Mouse (Mus musculus) forebrain, embryonic 10.5 days (tissue): ENCODE results near the gene A230050P20Rik. TPM values are rescaled to one million over a fixed set of nuclear protein-coding genes. Genes with fewer than 3 reads are reported as not detected.

Source experiments
- DNase-seq: peaks from one replicate; pipeline ENCODE4 v3.0.0-alpha.2; 2017; ENCODE audit warnings: low spot score; ENCODE audit errors: extremely low spot score
- H3K27ac ChIP-seq: fragments of 300-500 bp; sonication (generic); 2 replicates; pipeline ENCODE4 v1.5.1; 2016; ENCODE audit warnings: mild to moderate bottlenecking
- H3K27me3 ChIP-seq: fragments of 300-500 bp; sonication (generic); 2 replicates; pipeline ENCODE4 v1.6.1; 2016; ENCODE audit warnings: mild to moderate bottlenecking; ENCODE audit not compliant: poor library complexity, severe bottlenecking
- H3K36me3 ChIP-seq: fragments of 300-500 bp; sonication (generic); replicated peaks from 2 replicates; pipeline ENCODE4 v1.6.1; 2016; ENCODE audit warnings: mild to moderate bottlenecking, moderate library complexity
- H3K4me1 ChIP-seq: fragments of 300-500 bp; sonication (generic); 2 replicates; pipeline ENCODE4 v1.6.1; 2016
- H3K4me3 ChIP-seq: fragments of 300-500 bp; sonication (generic); 2 replicates; pipeline ENCODE4 v1.5.1; 2016; ENCODE audit warnings: mild to moderate bottlenecking, moderate library complexity
- H3K9me3 ChIP-seq: fragments of 300-500 bp; sonication (generic); 2 replicates; pipeline ENCODE4 v1.6.1; 2016; ENCODE audit warnings: mild to moderate bottlenecking, moderate library complexity
- WGBS: fragments of 180-500 bp; shearing (Covaris S2); methylation state at CpG from one replicate; pipeline ENCODE4 v1.1.7; 2016; 5-methylcytosine and 5-hydroxymethylcytosine counted together
- polyA plus RNA-seq: library from polyadenylated mRNA; unstranded; fragments of >200 nt; fragmentation: Nextera tagmentation; extraction: Ambion mirVana; gene quantifications from 2 replicates; pipeline ENCODE4 v1.2.1, GENCODE M21; 2016

The A230050P20Rik gene
- polyA plus RNA-seq, 1 experiment from 2014 or later: 1.2 TPM

- Histone ChIP-seq H3K36me3 (peaks cover 74% of the 10 kb centered on the region), H3K27me3 (no peaks in the 10 kb centered on the region), H3K4me3 (peak overlapping the region; percentile 85; the same call in 1 of the 2 replicates)
These were observed 23.1 kb downstream of the A230050P20Rik start for GRCm38 (mm10) chr9:20891339-20892103.

GRCm38 (mm10) chr9:20892104-20892653 is 23.7 kb downstream of the A230050P20Rik start:
- Histone ChIP-seq H3K4me1 (peaks cover 21% of the 10 kb centered on the region), H3K36me3 (peaks cover 80% of the 10 kb centered on the region), H3K27ac (no peak overlapping the region), H3K9me3 (no peaks in the 10 kb centered on the region), H3K27me3 (no peaks in the 10 kb centered on the region), H3K4me3 (no peak overlapping the region)
- DNase-seq: no peak
- 85% methylated on average over 5 of the region's 5 CpGs for WGBS

More at GRCm38 (mm10) chr9:20891339-20892103, 23.1 kb downstream of the A230050P20Rik start:
- Histone ChIP-seq H3K27ac (no peak overlapping the region), H3K9me3 (no peaks in the 10 kb centered on the region), H3K4me1 (peaks cover 15% of the 10 kb centered on the region)
- no peak for DNase-seq
- WGBS: 89% methylated on average over 26 of the region's 26 CpGs

- no peaks in the 10 kb centered on the region for H3K9me3 ChIP-seq
- H3K4me3 ChIP-seq: no peak overlapping the region
- peaks cover 82% of the 10 kb centered on the region for H3K36me3 ChIP-seq
- no peak overlapping the region for H3K27ac ChIP-seq
- H3K4me1 ChIP-seq: peaks cover 27% of the 10 kb centered on the region
- no peaks in the 10 kb centered on the region for H3K27me3 ChIP-seq
- WGBS: 63% methylated on average over 5 of the region's 5 CpGs
- no peak for DNase-seq
These were observed 24.6 kb downstream of the A230050P20Rik start for GRCm38 (mm10) chr9:20893069-20893468.

GRCm38 (mm10) chr9:20893590-20894343 is 25.3 kb downstream of the A230050P20Rik start:
- 88% methylated on average over 13 of the region's 13 CpGs for WGBS
- Histone ChIP-seq H3K27ac (no peak overlapping the region), H3K36me3 (peaks cover 82% of the 10 kb centered on the region), H3K27me3 (no peaks in the 10 kb centered on the region), H3K4me1 (peaks cover 29% of the 10 kb centered on the region), H3K4me3 (no peak overlapping the region), H3K9me3 (no peaks in the 10 kb centered on the region)
- no peak for DNase-seq

- WGBS: 95% methylated on average over 15 of the region's 15 CpGs
- Histone ChIP-seq H3K36me3 (peaks cover 77% of the 10 kb centered on the region), H3K9me3 (no peaks in the 10 kb centered on the region), H3K27me3 (no peaks in the 10 kb centered on the region; the same call in 1 of the 2 replicates), H3K4me3 (no peak overlapping the region), H3K4me1 (peaks cover 26% of the 10 kb centered on the region), H3K27ac (no peak overlapping the region)
- no peak for DNase-seq
These were observed 26.2 kb downstream of the A230050P20Rik start for GRCm38 (mm10) chr9:20894629-20895028.

- peaks cover 69% of the 10 kb centered on the region for H3K36me3 ChIP-seq
These were observed 26.9 kb downstream of the A230050P20Rik start for GRCm38 (mm10) chr9:20895382-20895781.

GRCm38 (mm10) chr9:20897736-20898510 is 29.5 kb downstream of the A230050P20Rik start:
- Histone ChIP-seq H3K27me3 (no peaks in the 10 kb centered on the region; the same call in 1 of the 2 replicates), H3K4me1 (peaks cover 28% of the 10 kb centered on the region), H3K9me3 (no peaks in the 10 kb centered on the region), H3K27ac (peak overlapping the region; percentile 93), H3K4me3 (peak overlapping the region; percentile 96), H3K36me3 (peaks cover 44% of the 10 kb centered on the region)
- peak; percentile 49 for DNase-seq
- 4% methylated on average over 38 of the region's 39 CpGs for WGBS

More at GRCm38 (mm10) chr9:20895382-20895781, 26.9 kb downstream of the A230050P20Rik start:
- 98% methylated on average over 9 of the region's 9 CpGs for WGBS
- no peak for DNase-seq
- Histone ChIP-seq H3K27ac (no peak overlapping the region), H3K27me3 (no peaks in the 10 kb centered on the region; the same call in 1 of the 2 replicates), H3K9me3 (no peaks in the 10 kb centered on the region), H3K4me1 (peaks cover 24% of the 10 kb centered on the region), H3K4me3 (no peak overlapping the region)

GRCm38 (mm10) chr9:20898511-20899073 is 30.1 kb downstream of the A230050P20Rik start, which contains the start of gene Eif3g:
Eif3g (minus strand) TSS chr9:20898623.
- Histone ChIP-seq H3K9me3 (no peaks in the 10 kb centered on the region), H3K27me3 (no peaks in the 10 kb centered on the region; the same call in 1 of the 2 replicates), H3K4me3 (peak within 1 kb of the TSS; percentile 96), H3K4me1 (peaks cover 28% of the 10 kb centered on the region), H3K36me3 (peaks cover 38% of the 10 kb centered on the region), H3K27ac (peak within 1 kb of the TSS; percentile 93)
- peak; percentile 84 for DNase-seq
- WGBS: 6% methylated on average over 34 of the region's 34 CpGs

- H3K9me3 ChIP-seq: no peaks in the 10 kb centered on the region
- no peak overlapping the region; the same call in 1 of the 2 replicates for H3K4me3 ChIP-seq
- no peaks in the 10 kb centered on the region; the same call in 1 of the 2 replicates for H3K27me3 ChIP-seq
- no peak overlapping the region for H3K27ac ChIP-seq
- 23% methylated on average over 13 of the region's 13 CpGs for WGBS
- DNase-seq: no peak
- peaks cover 38% of the 10 kb centered on the region for H3K36me3 ChIP-seq
- peaks cover 27% of the 10 kb centered on the region for H3K4me1 ChIP-seq
These were observed 33.2 kb downstream of the A230050P20Rik start for GRCm38 (mm10) chr9:20901466-20902173.

GRCm38 (mm10) chr9:20902174-20902491 is 33.7 kb downstream of the A230050P20Rik start:
- no peak overlapping the region for H3K27ac ChIP-seq
- peaks cover 22% of the 10 kb centered on the region for H3K4me1 ChIP-seq
- H3K4me3 ChIP-seq: no peak overlapping the region; the same call in 1 of the 2 replicates
- no peaks in the 10 kb centered on the region for H3K9me3 ChIP-seq
- DNase-seq: no peak
- H3K36me3 ChIP-seq: peaks cover 38% of the 10 kb centered on the region
- WGBS: 54% methylated on average over 6 of the region's 6 CpGs
- H3K27me3 ChIP-seq: no peaks in the 10 kb centered on the region; the same call in 1 of the 2 replicates

- Histone ChIP-seq H3K4me1 (no peaks in the 10 kb centered on the region), H3K27ac (no peak overlapping the region), H3K4me3 (no peak overlapping the region), H3K36me3 (peaks cover 100% of the 10 kb centered on the region), H3K27me3 (no peaks in the 10 kb centered on the region), H3K9me3 (no peaks in the 10 kb centered on the region)
- WGBS: 93% methylated on average over 9 of the region's 9 CpGs
- no peak for DNase-seq
These were observed 41.5 kb downstream of the A230050P20Rik start for GRCm38 (mm10) chr9:20909948-20910347.
